Mouse (Mus musculus) limb, embryonic 13.5 days (tissue): ENCODE results near the gene Fam71d. TPM values are rescaled to one million over a fixed set of nuclear protein-coding genes. Genes with fewer than 3 reads are reported as not detected.

ENCODE experiments used
- ATAC-seq: fragments of 200-750 bp; cut with Nextera tagmentation; 2 replicates; pipeline ENCODE4 v1.8.0; 2017; ENCODE audit warnings: low read depth, moderate number of reproducible peaks, moderate TSS enrichment; ENCODE audit not compliant: low FRiP score
- H3K27ac ChIP-seq: fragments of 300-500 bp; sonication (generic); 2 replicates; pipeline ENCODE4 v1.5.1; 2015; ENCODE audit warnings: inconsistent platforms, mild to moderate bottlenecking, moderate library complexity
- H3K27me3 ChIP-seq: fragments of 300-500 bp; sonication (generic); 2 replicates; pipeline ENCODE4 v1.6.1; 2015; ENCODE audit warnings: mild to moderate bottlenecking, inconsistent platforms
- H3K36me3 ChIP-seq: fragments of 300-500 bp; sonication (generic); 2 replicates; pipeline ENCODE4 v1.6.1; 2015; ENCODE audit warnings: inconsistent platforms, mild to moderate bottlenecking, moderate library complexity
- H3K4me1 ChIP-seq: fragments of 300-500 bp; sonication (generic); 2 replicates; pipeline ENCODE4 v1.6.1; 2015; ENCODE audit warnings: inconsistent platforms
- H3K4me2 ChIP-seq: fragments of 300-500 bp; sonication (generic); replicated peaks from 2 replicates; pipeline ENCODE4 v1.6.1; 2015; ENCODE audit warnings: inconsistent platforms, mild to moderate bottlenecking, moderate library complexity
- H3K4me3 ChIP-seq: fragments of 300-500 bp; sonication (generic); 2 replicates; pipeline ENCODE4 v1.5.1; 2015; ENCODE audit warnings: moderate library complexity, mild to moderate bottlenecking, inconsistent platforms
- H3K9ac ChIP-seq: fragments of 300-500 bp; sonication (generic); 2 replicates; pipeline ENCODE4 v1.6.1; 2015; ENCODE audit warnings: mild to moderate bottlenecking, inconsistent platforms
- H3K9me3 ChIP-seq: fragments of 300-500 bp; sonication (generic); 2 replicates; pipeline ENCODE4 v1.6.1; 2016; ENCODE audit warnings: inconsistent platforms
- WGBS: fragments of 180-500 bp; shearing (Covaris S2); methylation state at CpG from one replicate; pipeline ENCODE4 v1.1.7; 2015; 5-methylcytosine and 5-hydroxymethylcytosine counted together
- polyA plus RNA-seq: library from polyadenylated mRNA; unstranded; fragments of >200 nt; fragmentation: Nextera tagmentation; extraction: Ambion mirVana; gene quantifications from 2 replicates; pipeline ENCODE4 v1.2.1, GENCODE M21; 2015

Fam71d gene
- polyA plus RNA-seq, 1 experiment from 2014 or later = not detected

- Histone ChIP-seq H3K9me3 (no peaks in the 10 kb centered on the region), H3K27ac (no peak overlapping the region), H3K4me1 (no peaks in the 10 kb centered on the region), H3K36me3 (no peaks in the 10 kb centered on the region), H3K27me3 (no peaks in the 10 kb centered on the region), H3K4me3 (no peak overlapping the region), H3K9ac (no peak overlapping the region), H3K4me2 (no peak overlapping the region)
- no peak for ATAC-seq
- 45% methylated on average over 2 of the region's 2 CpGs for WGBS
These were observed 48.3 kb downstream of the Fam71d start for GRCm38 (mm10) chr12:78739633-78740032.

GRCm38 (mm10) chr12:78740289-78740688 is 49.0 kb downstream of the Fam71d start:
- H3K36me3 ChIP-seq = no peaks in the 10 kb centered on the region
- 88% methylated on average over 2 of the region's 2 CpGs for WGBS
- no peak overlapping the region for H3K9ac ChIP-seq
- H3K27me3 ChIP-seq = no peaks in the 10 kb centered on the region
- H3K9me3 ChIP-seq = no peaks in the 10 kb centered on the region
- H3K4me2 ChIP-seq = no peak overlapping the region
- H3K4me1 ChIP-seq = no peaks in the 10 kb centered on the region
- H3K27ac ChIP-seq = no peak overlapping the region
- ATAC-seq = no peak
- no peak overlapping the region for H3K4me3 ChIP-seq

GRCm38 (mm10) chr12:78746226-78746625 is 54.9 kb downstream of the Fam71d start:
- no peak overlapping the region for H3K9ac ChIP-seq
- no peaks in the 10 kb centered on the region for H3K36me3 ChIP-seq
- peaks cover 4% of the 10 kb centered on the region; the same call in 1 of the 2 replicates for H3K4me1 ChIP-seq
- no peak overlapping the region for H3K4me3 ChIP-seq
- no peak overlapping the region for H3K27ac ChIP-seq
- no peak for ATAC-seq
- H3K9me3 ChIP-seq = no peaks in the 10 kb centered on the region
- H3K4me2 ChIP-seq = no peak overlapping the region
- WGBS = 83% methylated on average over 6 of the region's 6 CpGs
- H3K27me3 ChIP-seq = peaks cover 8% of the 10 kb centered on the region; the same call in 1 of the 2 replicates

GRCm38 (mm10) chr12:78747406-78747805 is 56.1 kb downstream of the Fam71d start:
- peak overlapping the region; percentile 93; the same call in 1 of the 2 replicates for H3K4me2 ChIP-seq

GRCm38 (mm10) chr12:78748113-78748512 is 56.8 kb downstream of the Fam71d start:
- ATAC-seq = no peak; the same call in 1 of the 2 replicates
- H3K27ac ChIP-seq = no peak overlapping the region

More at GRCm38 (mm10) chr12:78747406-78747805, 56.1 kb downstream of the Fam71d start:
- Histone ChIP-seq H3K36me3 (no peaks in the 10 kb centered on the region), H3K27me3 (peaks cover 8% of the 10 kb centered on the region; the same call in 1 of the 2 replicates), H3K4me3 (peak overlapping the region; percentile 85; the same call in 1 of the 2 replicates), H3K9me3 (no peaks in the 10 kb centered on the region), H3K4me1 (peaks cover 4% of the 10 kb centered on the region; the same call in 1 of the 2 replicates), H3K9ac (no peak overlapping the region), H3K27ac (no peak overlapping the region)
- WGBS = 45% methylated on average over 1 of the region's 1 CpGs
- ATAC-seq = no peak

GRCm38 (mm10) chr12:78748557-78749377 is 57.4 kb downstream of the Fam71d start, which contains the start of gene Mpp5:
Mpp5 (plus strand) TSS chr12:78748907.
- peak within 1 kb of the TSS; percentile 95 for H3K27ac ChIP-seq
- H3K9ac ChIP-seq = peak within 1 kb of the TSS; percentile 87
- H3K9me3 ChIP-seq = no peaks in the 10 kb centered on the region
- under 1% methylated on average over 81 of the region's 98 CpGs for WGBS
- peaks cover 8% of the 10 kb centered on the region; the same call in 1 of the 2 replicates for H3K27me3 ChIP-seq
- peak within 1 kb of the TSS; percentile 93 for H3K4me2 ChIP-seq
- peak within 1 kb of the TSS; percentile 85 for H3K4me3 ChIP-seq
- peak; percentile 99 for ATAC-seq
- no peaks in the 10 kb centered on the region for H3K36me3 ChIP-seq
- H3K4me1 ChIP-seq = peaks cover 4% of the 10 kb centered on the region; the same call in 1 of the 2 replicates

More at GRCm38 (mm10) chr12:78748113-78748512, 56.8 kb downstream of the Fam71d start:
- H3K9ac ChIP-seq = peak overlapping the region; percentile 68
- H3K4me2 ChIP-seq = peak overlapping the region; percentile 93
- no peaks in the 10 kb centered on the region for H3K36me3 ChIP-seq
- peak overlapping the region; percentile 85 for H3K4me3 ChIP-seq
- H3K9me3 ChIP-seq = no peaks in the 10 kb centered on the region
- WGBS = under 1% methylated on average over 10 of the region's 10 CpGs
- peaks cover 8% of the 10 kb centered on the region; the same call in 1 of the 2 replicates for H3K27me3 ChIP-seq
- peaks cover 4% of the 10 kb centered on the region; the same call in 1 of the 2 replicates for H3K4me1 ChIP-seq

GRCm38 (mm10) chr12:78749378-78749801 is 58.1 kb downstream of the Fam71d start:
- H3K36me3 ChIP-seq = no peaks in the 10 kb centered on the region
- H3K4me3 ChIP-seq = peak overlapping the region; percentile 85
- H3K27me3 ChIP-seq = peaks cover 8% of the 10 kb centered on the region; the same call in 1 of the 2 replicates
- H3K9me3 ChIP-seq = no peaks in the 10 kb centered on the region
- peaks cover 4% of the 10 kb centered on the region; the same call in 1 of the 2 replicates for H3K4me1 ChIP-seq
- H3K4me2 ChIP-seq = peak overlapping the region; percentile 72
- under 1% methylated on average over 25 of the region's 25 CpGs for WGBS
- H3K27ac ChIP-seq = peak overlapping the region; percentile 95
- ATAC-seq = no peak; the same call in 1 of the 2 replicates
- peak overlapping the region; percentile 87 for H3K9ac ChIP-seq

- H3K36me3 ChIP-seq = no peaks in the 10 kb centered on the region
- H3K27ac ChIP-seq = no peak overlapping the region
- H3K9me3 ChIP-seq = no peaks in the 10 kb centered on the region
- ATAC-seq = no peak
- H3K27me3 ChIP-seq = no peaks in the 10 kb centered on the region
- no peaks in the 10 kb centered on the region for H3K4me1 ChIP-seq
- no peak overlapping the region for H3K4me2 ChIP-seq
- no peak overlapping the region for H3K9ac ChIP-seq
- no peak overlapping the region for H3K4me3 ChIP-seq
These were observed 70.6 kb downstream of the Fam71d start for GRCm38 (mm10) chr12:78761979-78762378.

- H3K36me3 ChIP-seq = no peaks in the 10 kb centered on the region
These were observed 77.8 kb downstream of the Fam71d start for GRCm38 (mm10) chr12:78769031-78769713.

GRCm38 (mm10) chr12:78773211-78773610 is 81.9 kb downstream of the Fam71d start:
- Histone ChIP-seq H3K9me3 (no peaks in the 10 kb centered on the region), H3K36me3 (no peaks in the 10 kb centered on the region), H3K4me2 (no peak overlapping the region), H3K27me3 (no peaks in the 10 kb centered on the region), H3K4me3 (no peak overlapping the region), H3K4me1 (peaks cover 5% of the 10 kb centered on the region), H3K9ac (no peak overlapping the region), H3K27ac (no peak overlapping the region)
- no peak for ATAC-seq
- 70% methylated on average over 2 of the region's 2 CpGs for WGBS

More at GRCm38 (mm10) chr12:78769031-78769713, 77.8 kb downstream of the Fam71d start:
- Histone ChIP-seq H3K4me1 (no peaks in the 10 kb centered on the region), H3K9me3 (no peaks in the 10 kb centered on the region), H3K4me3 (no peak overlapping the region), H3K9ac (no peak overlapping the region), H3K27ac (no peak overlapping the region), H3K27me3 (no peaks in the 10 kb centered on the region), H3K4me2 (no peak overlapping the region)
- WGBS = 85% methylated on average over 6 of the region's 6 CpGs
- ATAC-seq = no peak

GRCm38 (mm10) chr12:78777916-78778315 is 86.6 kb downstream of the Fam71d start:
- no peak overlapping the region for H3K9ac ChIP-seq
- no peaks in the 10 kb centered on the region for H3K36me3 ChIP-seq
- H3K27me3 ChIP-seq = no peaks in the 10 kb centered on the region
- WGBS = 36% methylated on average over 2 of the region's 2 CpGs
- H3K4me3 ChIP-seq = no peak overlapping the region
- ATAC-seq = no peak
- no peak overlapping the region for H3K27ac ChIP-seq
- H3K9me3 ChIP-seq = no peaks in the 10 kb centered on the region
- peaks cover 5% of the 10 kb centered on the region for H3K4me1 ChIP-seq
- no peak overlapping the region for H3K4me2 ChIP-seq
